Mouse (Mus musculus) CH12.LX (cell line): Measurements from ENCODE around the gene Tent5b.

Source experiments
- CTCF ChIP-seq, 2 experiments: IDR thresholded peaks in 1 of 2; conservative IDR thresholded peaks in 1 of 2; 2 replicates each; pipeline ENCODE4 v1.5.1; 2011 to 2012; ENCODE audit warnings: low read depth in 2 of 2, low read length in 2 of 2, improper control_type of control experiment in 1 of 2, inconsistent platforms in 1 of 2, mild to moderate bottlenecking in 1 of 2, moderate library complexity in 1 of 2
- GABPA ChIP-seq: IDR thresholded peaks from 2 replicates; pipeline ENCODE4 v1.6.1; 2012; ENCODE audit warnings: low read depth, low read length, improper control_type of control experiment, inconsistent platforms; ENCODE audit not compliant: insufficient replicate concordance
- HCFC1 ChIP-seq: IDR thresholded peaks from 2 replicates; pipeline ENCODE4 v1.6.1; 2012; ENCODE audit warnings: low read depth, mild to moderate bottlenecking, inconsistent platforms, low read length, improper control_type of control experiment
- MAFK ChIP-seq: IDR thresholded peaks from 2 replicates; pipeline ENCODE4 v1.6.1; 2011; ENCODE audit warnings: low read length, improper control_type of control experiment; ENCODE audit not compliant: insufficient replicate concordance
- MAX ChIP-seq: IDR thresholded peaks from 2 replicates; pipeline ENCODE4 v1.6.1; 2011; ENCODE audit warnings: low read length, improper control_type of control experiment
- MEF2A ChIP-seq: IDR thresholded peaks from 2 replicates; pipeline ENCODE4 v1.6.1; 2014; ENCODE audit warnings: low read depth, mild to moderate bottlenecking, inconsistent platforms, low read length, improper control_type of control experiment, borderline replicate concordance
- POLR2A ChIP-seq: IDR thresholded peaks from 2 replicates; pipeline ENCODE4 v1.6.1; 2011; ENCODE audit warnings: low read depth, mild to moderate bottlenecking, improper control_type of control experiment, low read length
- POLR2AphosphoS2 ChIP-seq: IDR thresholded peaks from 2 replicates; pipeline ENCODE4 v1.6.1; 2011; ENCODE audit warnings: low read depth, low read length, improper control_type of control experiment
- RAD21 ChIP-seq: IDR thresholded peaks from 2 replicates; pipeline ENCODE4 v1.6.1; 2011; ENCODE audit warnings: low read depth, mild to moderate bottlenecking, low read length, improper control_type of control experiment, moderate library complexity
- TCF12 ChIP-seq: IDR thresholded peaks from 2 replicates; pipeline ENCODE4 v1.6.1; 2014; ENCODE audit warnings: low read depth, mild to moderate bottlenecking, inconsistent platforms, low read length, improper control_type of control experiment
- USF1 ChIP-seq: IDR thresholded peaks from 2 replicates; pipeline ENCODE4 v1.6.1; 2014; ENCODE audit warnings: low read depth, mild to moderate bottlenecking, inconsistent platforms, low read length, improper control_type of control experiment
- ZC3H11A ChIP-seq: IDR thresholded peaks from 2 replicates; pipeline ENCODE4 v1.6.1; 2012; ENCODE audit warnings: low read depth, mild to moderate bottlenecking, inconsistent platforms, low read length, improper control_type of control experiment
- ZNF384 ChIP-seq: IDR thresholded peaks from 2 replicates; pipeline ENCODE4 v1.6.1; 2012; ENCODE audit warnings: low read depth, low read length, improper control_type of control experiment, inconsistent platforms

GRCm38 (mm10) chr4:133448708-133449388, 31.1 kb upstream of the Tent5b start:
- TF ChIP-seq CTCF (conservative IDR thresholded peaks at IDR 0.05 in 1 of 2, IDR thresholded peaks at IDR 0.05 in 1 of 2; ENCODE audit: low read depth in 2 of 2, low read length in 2 of 2): no peak
- TF ChIP-seq POLR2A: no peak
- TF ChIP-seq MAFK: no peak
- no peak for TF ChIP-seq POLR2AphosphoS2
- no peak for TF ChIP-seq MEF2A
- TF ChIP-seq USF1: no peak
- TF ChIP-seq TCF12: no peak
- TF ChIP-seq HCFC1: no peak
- TF ChIP-seq ZC3H11A: no peak
- TF ChIP-seq GABPA: no peak
- TF ChIP-seq ZNF384: no peak
- no peak for TF ChIP-seq MAX
- no peak for TF ChIP-seq RAD21
